Mouse (Mus musculus) stomach, postnatal 0 days (tissue): ENCODE results near the gene Kalrn. TPM values are rescaled to one million over a fixed set of nuclear protein-coding genes. Genes with fewer than 3 reads are reported as not detected.

ENCODE experiments used
- ATAC-seq: fragments of 200-750 bp; cut with Nextera tagmentation; 2 replicates; pipeline ENCODE4 v1.8.0; 2017; ENCODE audit not compliant: low FRiP score, low TSS enrichment
- DNase-seq: peaks from one replicate; pipeline ENCODE4 v3.0.0-alpha.2; 2016; ENCODE audit warnings: low spot score
- H3K27ac ChIP-seq: fragments of 300-500 bp; sonication (generic); replicated peaks from 2 replicates; pipeline ENCODE4 v1.5.1; 2014; ENCODE audit warnings: mild to moderate bottlenecking, control low read depth
- H3K27me3 ChIP-seq: fragments of 300-500 bp; sonication (generic); 2 replicates; pipeline ENCODE4 v1.6.1; 2014; ENCODE audit warnings: low read length; ENCODE audit not compliant: control insufficient read depth, insufficient read depth
- H3K36me3 ChIP-seq: fragments of 300-500 bp; sonication (generic); 2 replicates; pipeline ENCODE4 v1.6.1; 2014; ENCODE audit warnings: low read length, mixed read lengths; ENCODE audit not compliant: control insufficient read depth, insufficient read depth
- H3K4me1 ChIP-seq: fragments of 300-500 bp; sonication (generic); replicated peaks from 2 replicates; pipeline ENCODE4 v1.6.1; 2014; ENCODE audit warnings: antibody characterized with exemption; ENCODE audit not compliant: control insufficient read depth, insufficient read depth
- H3K4me2 ChIP-seq: fragments of 300-500 bp; sonication (generic); replicated peaks from 2 replicates; pipeline ENCODE4 v1.6.1; 2014; ENCODE audit warnings: low read depth, mild to moderate bottlenecking, control low read depth, moderate library complexity
- H3K4me3 ChIP-seq: fragments of 300-500 bp; sonication (generic); 2 replicates; pipeline ENCODE4 v1.5.1; 2014; ENCODE audit warnings: low read depth, low read length, control low read depth
- H3K9ac ChIP-seq: fragments of 300-500 bp; sonication (generic); 2 replicates; pipeline ENCODE4 v1.6.1; 2014; ENCODE audit warnings: mild to moderate bottlenecking, low read length, control low read depth, mixed read lengths
- H3K9me3 ChIP-seq: fragments of 300-500 bp; sonication (generic); 2 replicates; pipeline ENCODE4 v1.6.1; 2016; ENCODE audit warnings: low read length; ENCODE audit not compliant: control insufficient read depth
- CTCF ChIP-seq: IDR thresholded peaks from 2 replicates; pipeline ENCODE4 v1.5.1; 2016; ENCODE audit warnings: antibody characterized with exemption, low read depth, mild to moderate bottlenecking, moderate library complexity
- EP300 ChIP-seq: optimal IDR thresholded peaks from 2 replicates; pipeline ENCODE3; 2016; ENCODE audit warnings: antibody characterized with exemption
- WGBS: fragments of 180-500 bp; shearing (Covaris S2); extraction: QIAGEN DNeasy Blood & Tissue Kit; methylation state at CpG from one replicate; pipeline ENCODE4 v1.1.7; 2014; 5-methylcytosine and 5-hydroxymethylcytosine counted together
- polyA plus RNA-seq: library from polyadenylated mRNA; unstranded; fragments of >200 nt; fragmentation: Nextera tagmentation; extraction: Ambion mirVana; gene quantifications from 2 replicates; pipeline ENCODE4 v1.2.1, GENCODE M21; 2015

Kalrn gene
- polyA plus RNA-seq, 1 experiment from 2014 or later = 14.4 TPM

GRCm38 (mm10) chr16:34342369-34343160, 230.8 kb downstream of the Kalrn start:
- H3K9ac ChIP-seq = no peak overlapping the region
- no peaks in the 10 kb centered on the region for H3K4me1 ChIP-seq
- ATAC-seq = no peak
- H3K4me2 ChIP-seq = no peak overlapping the region
- TF ChIP-seq CTCF (no peak), EP300 (no peak)
- H3K27ac ChIP-seq = no peak overlapping the region
- no peaks in the 10 kb centered on the region for H3K9me3 ChIP-seq
- 49% methylated on average over 7 of the region's 7 CpGs for WGBS
- no peaks in the 10 kb centered on the region for H3K27me3 ChIP-seq
- DNase-seq = no peak
- H3K4me3 ChIP-seq = no peak overlapping the region
- H3K36me3 ChIP-seq = no peaks in the 10 kb centered on the region

DNA sequence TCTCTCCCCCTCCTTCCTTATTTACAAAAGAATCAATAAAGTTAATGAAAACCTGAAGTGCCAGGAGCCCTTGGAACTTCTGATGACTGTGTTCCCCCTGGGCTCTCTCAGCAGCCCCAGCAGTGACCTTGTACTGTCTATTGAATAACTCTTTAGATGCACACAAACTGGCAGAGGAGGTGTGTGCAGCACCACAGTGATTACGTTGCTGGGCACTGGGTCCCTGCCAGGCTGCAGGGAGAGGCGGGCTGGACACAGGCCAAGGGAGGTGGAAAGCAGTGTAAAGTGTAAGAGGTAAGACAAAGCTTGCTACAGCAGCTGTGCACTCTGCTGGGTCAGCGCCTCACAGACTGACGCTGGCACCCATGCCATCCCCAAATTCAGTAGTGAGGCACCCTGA, 238.4 kb downstream of the Kalrn start:
- Histone ChIP-seq H3K27me3 (no peaks in the 10 kb centered on the region), H3K4me2 (no peak overlapping the region), H3K27ac (no peak overlapping the region), H3K36me3 (no peaks in the 10 kb centered on the region), H3K4me1 (no peaks in the 10 kb centered on the region), H3K9ac (no peak overlapping the region), H3K9me3 (no peaks in the 10 kb centered on the region), H3K4me3 (no peak overlapping the region)
- WGBS = 39% methylated on average over 4 of the region's 4 CpGs
- DNase-seq = peak; percentile 88
- TF ChIP-seq EP300 = no peak
- no peak for TF ChIP-seq CTCF
- ATAC-seq = peak; percentile 55; the same call in 1 of the 2 replicates

- DNase-seq = no peak
- no peaks in the 10 kb centered on the region for H3K4me1 ChIP-seq
- TF ChIP-seq EP300 (no peak), CTCF (no peak)
- H3K36me3 ChIP-seq = no peaks in the 10 kb centered on the region
- no peaks in the 10 kb centered on the region for H3K9me3 ChIP-seq
- H3K4me2 ChIP-seq = no peak overlapping the region
- no peak overlapping the region for H3K9ac ChIP-seq
- WGBS = 43% methylated on average over 5 of the region's 5 CpGs
- H3K27ac ChIP-seq = no peak overlapping the region
- ATAC-seq = peak; percentile 57; the same call in 1 of the 2 replicates
- H3K27me3 ChIP-seq = no peaks in the 10 kb centered on the region
- H3K4me3 ChIP-seq = no peak overlapping the region
Observed at GRCm38 (mm10) chr16:34331630-34332029, 241.7 kb downstream of the Kalrn start.

DNA sequence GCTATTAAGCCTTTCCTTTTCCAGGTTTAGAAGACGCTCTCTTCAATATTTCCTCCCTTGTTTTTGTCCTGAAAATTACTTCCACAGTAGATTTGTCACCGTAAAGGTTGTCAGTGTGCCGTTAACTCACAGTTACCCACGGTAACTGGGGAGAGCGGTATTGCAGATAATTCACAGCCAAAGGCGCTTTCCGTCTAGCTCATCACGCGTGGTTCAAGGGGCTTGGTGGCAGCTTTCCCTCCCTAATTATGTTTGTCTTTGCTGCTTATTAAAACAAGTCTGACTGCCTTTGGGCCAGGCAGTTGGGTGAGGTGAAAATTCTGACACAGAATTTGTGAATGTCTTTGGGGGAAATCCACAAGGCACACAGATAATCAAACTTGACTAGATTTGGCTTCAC, 243.5 kb downstream of the Kalrn start:
- no peaks in the 10 kb centered on the region for H3K9me3 ChIP-seq
- TF ChIP-seq CTCF = no peak
- no peak for TF ChIP-seq EP300
- no peaks in the 10 kb centered on the region for H3K36me3 ChIP-seq

GRCm38 (mm10) chr16:34329431-34329873, 243.9 kb downstream of the Kalrn start:
- Histone ChIP-seq H3K9ac (no peak overlapping the region), H3K36me3 (no peaks in the 10 kb centered on the region), H3K4me2 (no peak overlapping the region), H3K4me3 (no peak overlapping the region), H3K27ac (no peak overlapping the region), H3K9me3 (no peaks in the 10 kb centered on the region), H3K4me1 (no peaks in the 10 kb centered on the region), H3K27me3 (no peaks in the 10 kb centered on the region)
- WGBS = 43% methylated on average over 12 of the region's 12 CpGs
- ATAC-seq (no peak), DNase-seq (no peak)
- TF ChIP-seq EP300 (no peak), CTCF (no peak)

More for the DNA sequence above, 243.5 kb downstream of the Kalrn start:
- Histone ChIP-seq H3K4me3 (no peak overlapping the region), H3K4me2 (no peak overlapping the region), H3K9ac (no peak overlapping the region), H3K27ac (no peak overlapping the region), H3K27me3 (no peaks in the 10 kb centered on the region), H3K4me1 (no peaks in the 10 kb centered on the region)
- no peak for ATAC-seq
- 62% methylated on average over 9 of the region's 9 CpGs for WGBS
- no peak for DNase-seq

GRCm38 (mm10) chr16:34327890-34328289, 245.4 kb downstream of the Kalrn start:
- Histone ChIP-seq H3K9me3 (no peaks in the 10 kb centered on the region), H3K4me3 (no peak overlapping the region), H3K36me3 (no peaks in the 10 kb centered on the region), H3K27ac (no peak overlapping the region), H3K4me1 (no peaks in the 10 kb centered on the region), H3K27me3 (no peaks in the 10 kb centered on the region), H3K4me2 (no peak overlapping the region), H3K9ac (no peak overlapping the region)
- ATAC-seq = no peak
- no peak for TF ChIP-seq CTCF
- TF ChIP-seq EP300 = no peak
- no peak for DNase-seq
- WGBS = 73% methylated on average over 5 of the region's 5 CpGs
